Mouse (Mus musculus) left cerebral cortex, postnatal 4 days (tissue): ENCODE data around the gene Efemp2. TPM values are rescaled to one million over a fixed set of nuclear protein-coding genes. Genes with fewer than 3 reads are reported as not detected.

ENCODE experiments used
- total RNA-seq, 2 experiments: library from RNA; stranded (reverse); gene quantifications; 2 replicates each; pipeline ENCODE4 v1.2.3; 2021

The Efemp2 gene
- total RNA-seq, 2 experiments from 2014 or later: 23.7 to 25.4 TPM

Other genes starting within 250 kb of the Efemp2 start
- gene Pacs1, start 200.8 kb upstream of the Efemp2 start, total RNA-seq: 10 to 100 TPM; 90.7 to 92.6 TPM
- gene Sf3b2, start 178.5 kb upstream of the Efemp2 start, total RNA-seq: 100 to 1,000 TPM; 188 to 203 TPM
- 10 to 100 TPM; 60.0 to 60.3 TPM for gene Gal3st3, start 175.6 kb upstream of the Efemp2 start, total RNA-seq
- gene Catsper1, start 138.2 kb upstream of the Efemp2 start, total RNA-seq: not detected
- 10 to 100 TPM in 1 of 2 experiments, 1 to 10 TPM in 1; 6.9 to 10.4 TPM for gene Cst6, start 124.4 kb upstream of the Efemp2 start, total RNA-seq
- 10 to 100 TPM; 23.0 to 25.8 TPM for gene Eif1ad, start 107.2 kb upstream of the Efemp2 start, total RNA-seq
- gene Banf1, start 106.8 kb upstream of the Efemp2 start, total RNA-seq: 100 to 1,000 TPM; 176 to 194 TPM
- gene Sart1, start 85.3 kb upstream of the Efemp2 start, total RNA-seq: 100 to 1,000 TPM in 1 of 2 experiments, 10 to 100 TPM in 1; 84.2 to 101 TPM
- gene Tsga10ip, start 71.4 kb upstream of the Efemp2 start, total RNA-seq: not detected
- 100 to 1,000 TPM; 256 to 263 TPM for gene Drap1, start 49.0 kb upstream of the Efemp2 start, total RNA-seq
- 10 to 100 TPM; 49.9 to 51.7 TPM for gene AI837181, start 48.8 kb upstream of the Efemp2 start, total RNA-seq
- not detected for gene Fosl1, start 26.4 kb upstream of the Efemp2 start, total RNA-seq
- 10 to 100 TPM; 20.8 to 21.6 TPM for gene Ccdc85b, start 16.1 kb upstream of the Efemp2 start, total RNA-seq
- gene Fibp, start 13.3 kb upstream of the Efemp2 start, total RNA-seq: 100 to 1,000 TPM; 124 to 139 TPM
- gene Ctsw, start 5.4 kb upstream of the Efemp2 start, total RNA-seq: 1 to 10 TPM; 1.3 to 2.1 TPM
- gene Mus81, start 14.4 kb downstream of the Efemp2 start, total RNA-seq: 10 to 100 TPM; 40.2 to 43.7 TPM
- 1,000 to 10,000 TPM; 2,142 to 2,227 TPM for gene Cfl1, start 16.5 kb downstream of the Efemp2 start, total RNA-seq
- 1 to 10 TPM; 9.3 to 9.6 TPM for gene 1700020D05Rik, start 29.8 kb downstream of the Efemp2 start, total RNA-seq
- gene Snx32, start 36.6 kb downstream of the Efemp2 start, total RNA-seq: 10 to 100 TPM; 64.8 to 67.7 TPM
- gene Ovol1, start 86.7 kb downstream of the Efemp2 start, total RNA-seq: not detected
- 10 to 100 TPM; 11.6 to 12.2 TPM for gene Ap5b1, start 94.1 kb downstream of the Efemp2 start, total RNA-seq
- 10 to 100 TPM; 47.3 to 49.7 TPM for gene Rnaseh2c, start 127.9 kb downstream of the Efemp2 start, total RNA-seq
- 10 to 100 TPM; 84.6 to 98.4 TPM for gene Kat5, start 136.3 kb downstream of the Efemp2 start, total RNA-seq
- 10 to 100 TPM; 29.6 to 34.8 TPM for gene Rela, start 163.5 kb downstream of the Efemp2 start, total RNA-seq
- gene Sipa1, start 189.8 kb downstream of the Efemp2 start, total RNA-seq: 10 to 100 TPM; 31.1 to 33.3 TPM
- gene Map3k11, start 214.8 kb downstream of the Efemp2 start, total RNA-seq: 10 to 100 TPM; 14.3 to 14.6 TPM
- gene Pcnx3, start 215.0 kb downstream of the Efemp2 start, total RNA-seq: 10 to 100 TPM; 87.7 to 91.7 TPM
- gene Kcnk7, start 230.4 kb downstream of the Efemp2 start, total RNA-seq: not detected